Mouse (Mus musculus) right cerebral cortex, adult 18-20 months (tissue): Measurements from ENCODE around the gene Unc119.

Experiments used
- DNase-seq: peaks from one replicate; pipeline ENCODE4 v3.0.0; 2022; ENCODE audit warnings: mixed read lengths

Unc119 gene

DNA sequence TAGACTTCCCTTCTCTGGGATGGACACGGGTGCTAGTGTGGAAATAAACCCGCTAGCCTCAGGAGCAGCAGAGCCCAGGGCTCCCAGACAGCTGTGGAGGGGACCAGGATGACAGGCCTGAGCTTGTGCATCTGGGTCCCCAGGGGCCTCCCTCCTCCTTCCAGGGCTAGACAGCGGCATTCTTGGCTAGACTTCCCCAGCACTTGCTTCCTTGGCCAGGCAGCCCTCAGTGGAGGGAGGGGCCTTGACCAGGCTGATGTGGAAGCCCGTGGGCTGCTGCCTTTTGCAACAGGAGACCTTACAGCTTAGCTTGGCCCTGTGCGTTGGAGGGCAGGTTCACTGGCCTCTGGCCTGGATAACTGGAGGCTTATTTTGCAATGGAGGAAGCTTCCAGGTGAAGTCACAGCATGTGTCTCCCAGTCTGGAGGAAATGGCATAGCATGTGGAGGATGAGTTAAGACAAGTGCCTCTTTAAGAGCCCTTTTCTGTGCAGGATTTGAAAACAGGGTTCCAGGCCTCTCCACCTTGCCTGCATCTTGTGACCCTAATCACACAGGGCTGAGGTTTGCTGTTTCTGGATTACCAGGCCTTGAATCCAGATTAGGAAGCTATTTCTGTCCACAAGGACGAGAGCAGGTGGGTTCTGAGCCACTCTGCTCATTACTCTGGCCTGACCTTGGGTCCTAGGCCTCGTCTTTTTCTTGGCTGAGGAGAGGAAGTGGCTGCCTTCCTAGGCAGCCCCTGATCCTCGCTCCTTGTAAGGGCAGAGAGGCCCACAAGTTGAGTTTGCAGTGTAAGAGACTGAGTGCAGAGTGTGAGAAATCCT is 1.8 kb downstream of the Unc119 start:
- DNase-seq: no peak

DNA sequence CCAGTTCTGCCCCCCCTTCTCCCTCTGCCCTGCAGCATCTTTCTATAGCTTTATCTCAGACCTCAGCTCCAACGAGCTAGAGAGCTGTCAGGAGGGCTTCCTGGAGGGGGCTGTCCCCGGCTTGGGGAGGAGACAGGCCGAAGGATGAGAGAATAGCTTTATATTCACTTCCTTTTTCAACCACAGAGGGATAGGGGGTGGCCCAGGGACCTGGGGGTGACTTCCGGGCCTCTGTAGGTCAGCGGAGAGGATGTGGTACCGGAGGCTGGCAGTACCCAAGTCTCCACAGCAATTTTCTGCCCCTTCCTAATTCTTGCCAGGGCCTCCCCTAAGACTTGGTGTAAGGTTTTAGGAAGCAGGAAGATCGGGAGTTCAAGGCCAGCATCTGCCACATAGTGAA is 2.5 kb downstream of the Unc119 start:
- no peak for DNase-seq

DNA sequence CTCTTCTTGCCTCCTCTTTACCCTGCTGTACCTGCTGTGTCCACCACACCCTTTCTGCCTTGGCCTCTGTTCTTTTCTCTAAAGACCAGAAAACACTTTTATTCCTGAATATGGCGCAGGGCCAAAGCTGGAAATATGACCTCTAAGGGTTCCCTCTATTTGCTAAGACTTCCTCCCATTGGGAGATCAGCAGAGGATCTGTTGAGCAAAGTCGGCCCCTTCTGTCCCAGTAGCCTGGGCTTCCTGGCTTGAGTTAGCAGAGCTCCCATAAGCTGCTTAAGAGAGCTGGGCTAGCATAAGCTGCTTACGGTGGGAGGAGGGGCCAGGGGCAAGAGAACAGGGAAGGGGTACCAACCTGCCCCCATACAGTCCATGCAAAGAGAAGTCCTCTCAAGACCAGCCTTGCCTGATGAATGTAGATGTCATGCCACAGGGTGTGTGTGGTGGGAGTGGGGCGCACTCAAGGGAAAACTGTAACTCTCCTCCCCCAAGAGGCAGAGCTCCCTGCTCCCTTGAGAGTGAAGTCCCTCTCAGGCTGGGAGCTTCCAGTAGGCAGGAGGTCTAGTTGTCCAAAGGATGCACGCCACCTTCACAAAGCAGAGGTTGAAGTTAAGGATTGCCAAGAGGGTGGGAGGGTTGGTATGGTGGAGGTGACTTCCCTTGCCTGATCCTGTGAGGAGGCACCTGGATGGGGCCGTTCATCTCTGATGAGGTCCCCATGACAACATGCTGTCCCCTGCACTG is 3.2 kb downstream of the Unc119 start:
- no peak for DNase-seq

DNA sequence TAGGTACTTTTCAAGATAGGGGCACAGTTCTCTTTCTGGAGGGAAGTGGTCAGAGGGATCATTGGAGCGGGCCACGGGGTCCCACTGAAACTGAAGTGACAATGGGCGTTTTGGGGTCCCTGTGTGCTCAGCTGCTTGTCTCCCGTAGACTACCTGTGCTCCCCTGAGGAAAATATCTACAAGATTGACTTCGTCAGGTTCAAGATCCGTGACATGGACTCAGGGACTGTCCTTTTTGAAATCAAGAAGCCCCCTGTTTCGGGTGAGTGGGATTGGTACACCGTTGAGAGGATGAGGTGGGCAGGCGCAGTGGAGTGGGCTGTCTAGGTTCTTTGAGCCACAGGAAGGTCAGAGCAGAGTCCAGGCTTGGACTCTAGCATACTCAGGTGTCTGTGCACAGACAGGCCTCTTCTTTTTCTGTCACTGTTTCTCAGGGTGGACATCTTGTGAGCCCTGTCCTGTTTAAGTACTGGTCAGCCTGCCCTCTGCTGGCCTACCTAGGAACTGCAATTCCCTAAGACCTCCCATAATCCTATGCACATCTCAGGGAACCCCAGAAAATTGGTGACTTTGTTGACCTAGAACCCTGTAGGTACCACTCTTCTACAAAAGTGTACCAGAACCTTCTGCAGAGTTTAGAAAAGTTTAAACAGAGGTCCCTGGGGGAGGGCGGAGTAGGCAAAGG is 3.9 kb downstream of the Unc119 start:
- peak; percentile 51 for DNase-seq

DNA sequence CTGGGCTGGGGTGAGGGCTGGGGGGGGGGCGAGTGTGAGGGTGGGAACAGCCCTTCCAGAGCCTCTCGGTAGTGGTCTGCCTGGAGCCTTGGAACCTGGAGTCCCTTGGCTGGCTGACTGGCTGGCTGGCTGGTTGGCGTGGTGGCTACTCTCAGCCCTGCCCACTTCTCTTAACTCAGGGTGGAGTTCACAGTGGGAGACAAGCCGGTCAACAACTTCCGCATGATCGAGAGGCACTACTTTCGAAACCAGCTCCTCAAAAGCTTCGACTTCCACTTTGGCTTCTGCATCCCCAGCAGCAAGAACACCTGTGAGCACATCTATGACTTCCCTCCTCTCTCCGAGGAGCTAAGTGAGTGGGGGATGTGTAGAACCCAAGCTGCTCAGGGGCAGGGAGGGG is 4.6 kb downstream of the Unc119 start:
- DNase-seq: no peak

- DNase-seq: no peak
Measured at GRCm38 (mm10) chr11:78348474-78348873, 5.2 kb downstream of the Unc119 start.

- no peak for DNase-seq
Measured at GRCm38 (mm10) chr11:78349441-78350358, 6.4 kb downstream of the Unc119 start.

- no peak for DNase-seq
Measured at GRCm38 (mm10) chr11:78353081-78353480, 9.8 kb downstream of the Unc119 start.

- DNase-seq: no peak
Measured at GRCm38 (mm10) chr11:78354905-78355304, 11.6 kb downstream of the Unc119 start.

DNA sequence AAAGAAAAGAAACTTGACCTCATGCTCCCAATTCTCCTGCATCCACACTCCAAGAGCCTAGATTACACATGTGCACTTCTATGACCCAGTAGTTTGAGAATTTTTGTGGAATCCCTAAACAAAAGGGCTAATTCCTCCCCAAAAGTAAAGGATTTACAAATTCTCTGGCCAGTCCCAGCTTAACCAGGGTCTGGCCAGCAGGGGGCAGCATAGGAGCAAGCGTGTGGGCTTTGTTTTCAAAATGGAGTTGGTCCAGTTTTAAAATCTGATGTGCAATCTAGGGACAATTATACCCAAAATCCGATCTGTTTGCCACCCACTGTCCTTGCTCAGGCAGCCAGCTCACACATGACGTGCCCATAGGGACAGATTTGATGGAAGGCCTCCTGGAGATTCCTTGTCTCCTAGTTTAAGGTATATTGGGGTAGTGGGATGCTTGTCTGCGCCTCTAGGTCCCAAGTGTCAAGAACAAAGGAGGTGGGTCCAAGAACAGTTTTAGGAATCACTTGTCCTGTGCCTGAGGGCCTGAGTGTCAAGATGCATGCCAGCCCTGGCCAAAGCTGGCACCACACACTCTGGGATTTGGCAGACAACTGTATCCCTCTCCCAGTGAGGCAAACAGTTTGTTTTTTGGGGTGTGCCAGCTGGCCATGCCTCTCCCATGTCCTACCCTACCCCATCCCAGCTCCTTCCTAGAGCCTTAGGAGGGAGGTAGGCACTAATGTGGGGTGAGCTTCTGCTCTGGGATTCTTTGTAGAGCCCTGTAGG is 12.4 kb downstream of the Unc119 start:
- peak; percentile 33 for DNase-seq

GRCm38 (mm10) chr11:78358330-78359007 is 15.2 kb downstream of the Unc119 start:
- no peak for DNase-seq

GRCm38 (mm10) chr11:78360125-78360788 is 17.0 kb downstream of the Unc119 start:
- DNase-seq: peak; percentile 68

GRCm38 (mm10) chr11:78360789-78361131 is 17.5 kb downstream of the Unc119 start:
- DNase-seq: no peak

DNA sequence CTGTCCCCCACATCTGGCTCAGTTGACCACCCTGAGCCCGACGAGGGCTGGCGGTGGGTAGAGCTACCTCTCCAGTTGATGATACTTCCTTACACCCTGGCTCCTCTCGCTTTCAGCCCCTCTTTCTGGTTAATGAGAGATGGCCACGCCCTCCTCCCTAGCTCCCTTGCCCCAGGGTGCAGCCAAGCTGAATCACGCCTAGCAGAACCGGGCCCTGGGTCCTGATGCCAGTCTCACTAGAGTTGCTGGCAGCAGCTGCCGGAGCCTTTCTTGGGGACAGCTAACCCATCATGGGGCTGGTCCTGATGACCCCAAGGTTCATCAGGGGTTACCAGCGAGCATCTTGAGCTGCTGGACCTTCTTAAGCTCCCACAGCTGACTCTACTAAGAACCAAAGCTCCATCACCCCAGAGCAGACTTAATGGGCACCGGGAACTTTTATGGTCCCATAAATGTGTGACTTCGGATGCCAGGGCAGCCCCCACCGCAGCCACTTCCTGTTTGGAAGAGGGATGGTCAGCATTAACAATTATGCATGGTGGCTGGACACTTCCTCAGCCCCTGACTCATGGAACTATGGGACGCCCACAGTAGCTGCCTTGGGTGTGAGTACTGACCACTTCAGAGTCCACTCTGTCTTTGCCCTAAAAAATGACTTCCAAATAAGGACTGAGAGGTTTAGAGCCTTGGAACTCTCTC is 20.2 kb downstream of the Unc119 start:
- no peak for DNase-seq

- no peak for DNase-seq
Measured at GRCm38 (mm10) chr11:78364103-78364502, 20.8 kb downstream of the Unc119 start.

GRCm38 (mm10) chr11:78367456-78368225 is 24.4 kb downstream of the Unc119 start:
- no peak for DNase-seq

GRCm38 (mm10) chr11:78370389-78370788 is 27.1 kb downstream of the Unc119 start:
- DNase-seq: no peak

DNA sequence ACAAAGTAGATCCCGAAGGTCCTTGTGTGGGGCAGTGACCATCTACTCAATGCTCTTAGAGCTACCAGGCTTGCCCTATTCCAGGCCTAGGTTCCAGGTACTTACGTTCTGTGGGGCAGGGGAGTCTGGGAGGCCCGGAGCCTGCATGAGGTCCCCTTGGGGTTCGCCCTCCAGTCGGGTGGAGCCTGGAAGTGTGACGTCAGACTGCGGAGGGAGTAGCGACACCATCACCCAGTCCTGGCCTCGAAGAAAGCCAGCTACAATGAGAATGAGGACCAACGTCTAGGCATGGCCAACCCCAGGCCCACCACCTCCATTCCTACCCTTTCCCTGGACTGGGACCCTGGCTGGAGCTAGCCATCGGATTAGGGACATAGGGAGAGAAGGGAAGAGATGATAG is 28.4 kb downstream of the Unc119 start:
- no peak for DNase-seq

GRCm38 (mm10) chr11:78372166-78372565 is 28.9 kb downstream of the Unc119 start:
- DNase-seq: no peak
